Mouse (Mus musculus) ES-Bruce4 (cell line): ENCODE results near the gene Zc3h12c.

Source experiments
- CTCF ChIP-seq: IDR thresholded peaks from one replicate; pipeline ENCODE4 v1.8.1; 2011; ENCODE audit warnings: low read depth, low read length
- POLR2A ChIP-seq: IDR thresholded peaks from one replicate; pipeline ENCODE4 v1.8.1; 2011; ENCODE audit warnings: low read length; ENCODE audit not compliant: insufficient read depth

- no peak for TF ChIP-seq POLR2A
- no peak for TF ChIP-seq CTCF
Measured at GRCm38 (mm10) chr9:52165076-52165705, 3.2 kb downstream of the Zc3h12c start.
